Mouse (Mus musculus) kidney, adult 2 months (tissue): ENCODE data around the gene Copb2.

Experiments used
- CTCF ChIP-seq: fragments of 200-500 bp; conservative IDR thresholded peaks from 2 replicates; pipeline ENCODE4 v1.5.1; 2011; ENCODE audit warnings: low read depth, mild to moderate bottlenecking, control low read depth, low read length, moderate library complexity, mixed read lengths; ENCODE audit not compliant: insufficient read depth, insufficient read length
- POLR2A ChIP-seq: fragments of 200-500 bp; IDR thresholded peaks from one replicate; pipeline ENCODE4 v1.6.1; 2011; ENCODE audit warnings: low read depth, low read length, control low read depth

DNA sequence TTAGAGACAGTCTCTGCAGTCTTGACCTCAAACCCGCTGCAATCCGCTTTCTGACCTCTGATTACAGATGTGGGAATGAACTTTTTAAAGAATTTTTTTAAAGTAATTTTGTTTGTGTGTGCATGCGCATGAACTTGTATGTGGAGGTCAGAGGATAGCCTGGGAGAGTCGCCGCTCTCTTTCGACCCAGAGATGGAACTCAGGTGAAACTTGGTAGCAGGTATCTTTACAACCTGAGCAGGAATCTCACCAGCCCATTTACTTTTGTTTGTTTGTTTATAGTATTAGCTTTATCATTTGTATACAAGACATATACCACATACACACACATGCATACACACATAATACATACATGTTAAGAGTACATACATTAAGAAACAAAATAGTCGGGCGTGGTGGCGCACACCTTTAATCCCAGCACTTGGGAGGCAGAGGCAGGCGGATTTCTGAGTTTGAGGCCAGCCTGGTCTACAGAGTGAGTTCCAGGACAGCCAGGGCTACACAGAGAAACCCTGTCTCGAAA is 38.4 kb downstream of the Copb2 start:
- no peak for TF ChIP-seq CTCF
- no peak for TF ChIP-seq POLR2A
